Mouse (Mus musculus): ENCODE measurements around the gene Atp6v0b.

The Atp6v0b gene

GRCm38 (mm10) chr4:117912131-117912561 is 25.0 kb upstream of the Atp6v0b start:
- in situ Hi-C loops (cut with MboI, MseI), result loop anchor here in 1 of 2 experiments (5.0 to 10.0 kb wide), 3 partner anchors 175 to 523 kb away; partner anchors contain the start of gene Cdc20

- in situ Hi-C loops (cut with MboI, MseI), result no loop called here
These were observed 21.8 kb upstream of the Atp6v0b start for GRCm38 (mm10) chr4:117908834-117909453.

GRCm38 (mm10) chr4:117906196-117906595 is 19.1 kb upstream of the Atp6v0b start:
- in situ Hi-C loops (cut with MboI, MseI), result no loop called here

- in situ Hi-C loops (cut with MboI, MseI), result no loop called here
These were observed 17.6 kb upstream of the Atp6v0b start for GRCm38 (mm10) chr4:117904761-117905160.

DNA sequence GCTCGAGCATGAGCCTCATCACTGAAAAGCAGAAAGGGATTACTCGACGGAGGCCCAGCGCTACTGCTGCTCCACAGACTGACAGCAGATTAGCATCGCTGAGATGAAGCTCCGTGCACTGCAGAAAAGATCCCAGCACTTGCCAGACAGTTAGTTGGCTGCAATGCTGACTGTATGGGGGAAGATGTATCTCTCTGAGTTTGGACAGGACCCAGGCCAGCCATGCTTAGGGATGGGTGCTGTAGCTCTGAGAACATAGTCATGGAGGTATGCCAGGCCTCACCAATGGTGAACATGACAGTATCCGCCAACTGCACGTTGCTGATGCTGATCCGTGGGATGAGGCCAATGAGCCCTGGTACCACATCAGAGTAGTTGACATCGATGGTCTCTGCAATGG is 17.0 kb upstream of the Atp6v0b start:
- in situ Hi-C loops (cut with MboI, MseI), result no loop called here

GRCm38 (mm10) chr4:117898111-117898510 is 11.0 kb upstream of the Atp6v0b start:
- in situ Hi-C loops (cut with MboI, MseI), result loop anchor here in 1 of 2 experiments (10.0 kb wide), 2 partner anchors 527 to 1197 kb away; partner anchors contain the start of gene Elovl1

- in situ Hi-C loops (cut with MboI, MseI), result loop anchor here in 1 of 2 experiments (10.0 kb wide), 2 partner anchors 529 to 1199 kb away; partner anchors contain the start of gene Elovl1
These were observed 8.9 kb upstream of the Atp6v0b start for GRCm38 (mm10) chr4:117896031-117896430.

- in situ Hi-C loops (cut with MboI, MseI), result loop anchor here in 1 of 2 experiments (10.0 kb wide), 2 partner anchors 529 to 1199 kb away; partner anchors contain the start of gene Elovl1
These were observed 8.2 kb upstream of the Atp6v0b start for GRCm38 (mm10) chr4:117895339-117895738.

DNA sequence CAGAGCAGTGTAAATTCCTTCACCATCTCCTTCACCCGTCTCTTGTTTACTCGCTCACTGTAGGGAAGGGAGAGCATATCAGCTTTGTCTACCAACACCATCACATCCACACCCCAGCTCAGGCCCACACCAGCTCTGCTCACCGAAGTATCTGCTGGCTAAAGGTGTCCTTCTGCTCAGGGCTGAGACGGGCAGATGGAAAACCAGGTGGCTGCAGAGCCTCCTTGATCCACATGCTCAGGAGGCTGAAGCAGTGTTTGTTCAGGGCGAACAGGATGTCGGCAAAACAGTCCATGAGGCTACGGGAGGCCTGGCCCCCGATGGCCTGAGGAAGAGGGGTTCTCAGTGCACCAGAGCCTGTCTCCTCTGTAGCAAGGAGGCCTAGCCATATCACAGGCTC is 7.5 kb upstream of the Atp6v0b start:
- in situ Hi-C loops (cut with MboI, MseI), result loop anchor here in 1 of 2 experiments (10.0 kb wide), 2 partner anchors 530 to 1200 kb away; partner anchors contain the start of gene Elovl1

- in situ Hi-C loops (cut with MboI, MseI), result loop anchor here in 1 of 2 experiments (10.0 kb wide), 2 partner anchors 531 to 1201 kb away; partner anchors contain the start of gene Elovl1
These were observed 6.2 kb upstream of the Atp6v0b start for GRCm38 (mm10) chr4:117893376-117893775.

DNA sequence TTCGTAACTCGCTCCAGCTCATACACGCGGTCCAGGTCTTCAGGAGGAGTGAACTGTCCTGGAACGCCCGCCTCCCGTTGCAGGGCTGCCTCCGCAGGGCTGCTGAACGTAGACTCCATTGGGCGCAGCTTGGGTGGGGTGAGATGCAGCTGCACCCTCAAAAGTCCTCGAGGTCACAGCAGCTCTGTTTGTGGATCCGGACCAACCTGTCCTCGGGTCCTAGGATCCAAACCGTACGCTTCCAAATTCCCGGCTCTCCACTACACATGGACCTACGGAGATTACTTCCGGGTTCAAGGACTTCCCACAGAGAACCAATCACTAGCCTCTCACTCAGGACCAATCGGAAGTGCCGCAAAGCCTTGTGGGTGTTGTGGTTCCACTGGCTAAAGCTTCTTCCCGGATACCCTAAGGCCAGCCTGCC is 4.6 kb upstream of the Atp6v0b start, which contains the start of gene Dph2:
Dph2 (minus strand) TSS at position 295 of the 424 bp plus-strand sequence.
- in situ Hi-C loops (cut with MboI, MseI), result loop anchor here in 1 of 2 experiments (10.0 kb wide), 2 partner anchors 533 to 1203 kb away; partner anchors contain the start of gene Elovl1

DNA sequence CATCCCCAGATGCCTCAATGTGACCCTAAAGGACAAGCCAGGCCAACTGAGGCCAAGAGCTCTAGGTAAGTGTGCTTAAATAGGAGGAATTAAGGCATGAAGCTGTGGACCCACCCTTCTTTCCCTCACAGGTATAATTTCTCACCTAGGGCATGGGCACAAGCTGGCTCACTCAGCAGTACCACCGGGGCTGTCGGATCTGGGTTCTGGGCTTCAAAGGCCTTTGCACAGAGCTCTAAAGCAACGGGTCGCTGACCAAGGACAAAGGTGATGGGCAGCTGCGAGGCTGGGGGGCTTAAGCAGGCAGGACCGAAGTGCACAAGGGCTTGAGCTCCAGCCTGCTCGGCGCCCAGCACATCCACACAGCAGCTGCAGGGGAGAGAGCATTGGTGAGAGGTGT is 3.6 kb upstream of the Atp6v0b start:
- in situ Hi-C loops (cut with MboI, MseI), result loop anchor here in 1 of 2 experiments (10.0 kb wide), 2 partner anchors 534 to 1204 kb away; partner anchors contain the start of gene Elovl1

DNA sequence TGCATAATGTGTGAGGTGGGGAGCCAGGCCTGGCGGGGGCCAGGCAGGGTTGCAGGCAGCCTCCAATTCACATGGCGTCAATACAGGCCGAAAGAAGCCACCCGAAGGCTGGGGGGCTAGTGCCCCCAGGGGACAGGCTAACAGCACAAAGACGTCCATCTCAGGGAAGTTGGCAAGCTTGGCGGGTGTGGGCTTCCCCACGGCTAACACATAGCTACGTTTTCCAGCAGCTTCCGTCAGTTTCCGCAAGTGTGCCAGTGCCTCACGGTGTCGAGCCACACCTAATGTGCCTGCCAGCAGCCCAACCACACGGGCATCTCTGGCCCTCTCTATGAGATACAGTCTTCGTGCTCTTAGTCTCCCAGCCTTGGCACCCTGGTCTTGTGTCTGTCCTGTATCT is 2.9 kb upstream of the Atp6v0b start:
- in situ Hi-C loops (cut with MboI, MseI), result loop anchor here in 1 of 2 experiments (10.0 kb wide), 2 partner anchors 535 to 1205 kb away; partner anchors contain the start of gene Elovl1

- in situ Hi-C loops (cut with MboI, MseI), result no loop called here
These were observed 2.3 kb upstream of the Atp6v0b start for GRCm38 (mm10) chr4:117889471-117889870.

GRCm38 (mm10) chr4:117887920-117888319 is 787 bp upstream of the Atp6v0b start:
- in situ Hi-C loops (cut with MboI, MseI), result no loop called here

- in situ Hi-C loops (cut with MboI, MseI), result no loop called here
These were observed 489 bp downstream of the Atp6v0b start for GRCm38 (mm10) chr4:117886644-117887043.

DNA sequence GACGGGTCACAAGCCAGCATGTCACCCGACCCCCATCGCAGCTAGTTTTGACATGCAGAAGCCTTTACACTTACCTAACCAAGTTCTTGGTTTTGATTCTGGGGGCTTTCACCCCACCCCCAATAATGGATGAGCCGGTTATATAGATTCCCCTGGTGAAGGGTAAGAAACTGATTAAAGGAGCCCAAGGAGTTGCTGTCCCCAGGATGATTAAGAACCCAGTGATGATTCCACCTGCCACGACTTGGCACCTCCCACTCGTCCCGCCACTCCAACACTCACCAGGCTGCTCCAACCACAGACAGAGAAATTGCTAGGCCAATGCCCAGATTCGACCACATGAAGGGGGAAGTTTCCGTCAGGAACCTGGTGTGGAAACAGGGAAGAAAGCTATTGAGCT is 1.1 kb downstream of the Atp6v0b start:
- in situ Hi-C loops (cut with MboI, MseI), result no loop called here

DNA sequence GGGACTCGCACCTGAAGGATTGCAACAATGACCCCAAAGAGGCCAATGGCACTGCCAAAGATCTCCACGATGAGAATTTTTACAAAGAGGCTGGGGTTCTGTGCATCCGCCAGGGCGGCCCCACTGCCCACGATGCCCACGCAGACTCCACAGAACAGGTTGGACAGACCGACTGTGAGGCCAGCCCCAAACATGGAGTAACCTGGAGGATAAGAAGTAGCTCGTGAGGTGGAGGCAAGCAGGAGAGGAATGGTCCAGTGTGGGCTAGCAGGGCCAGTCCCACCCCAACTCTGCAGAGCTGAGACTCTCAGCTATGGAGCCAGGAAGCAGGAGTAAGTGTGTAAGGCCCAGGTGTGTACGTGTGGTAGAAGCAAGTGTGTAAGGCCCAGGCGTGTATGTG is 2.0 kb downstream of the Atp6v0b start:
- in situ Hi-C loops (cut with MboI, MseI), result no loop called here

- in situ Hi-C loops (cut with MboI, MseI), result no loop called here
These were observed 3.0 kb downstream of the Atp6v0b start for GRCm38 (mm10) chr4:117884146-117884545.

GRCm38 (mm10) chr4:117882701-117883691 is 4.1 kb downstream of the Atp6v0b start, which contains the start of gene B4galt2:
Gene B4galt2 (minus strand): TSS chr4:117883487.
- in situ Hi-C loops (cut with MboI, MseI), result no loop called here

DNA sequence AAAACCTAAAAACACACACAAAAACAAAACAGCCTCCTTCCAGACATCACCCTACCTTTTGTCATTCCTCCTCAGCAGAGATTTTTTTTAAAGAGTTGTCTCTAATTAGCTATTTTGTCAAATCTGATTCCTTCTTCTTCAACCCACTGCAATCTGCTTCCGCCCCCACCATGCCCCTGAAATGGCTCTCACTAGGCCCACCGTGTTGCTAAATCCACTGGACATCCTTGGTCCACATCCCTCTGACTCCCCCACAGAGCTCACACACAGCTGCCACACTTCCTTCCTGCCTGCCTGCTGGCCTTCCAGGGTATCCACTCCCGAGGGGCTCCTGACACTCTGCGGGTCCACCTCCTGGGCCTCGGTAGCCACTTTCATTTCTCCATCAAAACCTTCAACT is 8.4 kb downstream of the Atp6v0b start:
- in situ Hi-C loops (cut with MboI, MseI), result no loop called here

Measured in T-helper 17 cell (primary cell).